Mouse (Mus musculus): ENCODE measurements around the gene Wnt4. TPM values are rescaled to one million over a fixed set of nuclear protein-coding genes. Genes with fewer than 3 reads are reported as not detected.

Wnt4 gene
- polyA plus RNA-seq, 1 experiment from 2014 or later, result 17.7 TPM

- Histone ChIP-seq H3K4me1 (ENCODE audit: control insufficient read depth, insufficient read depth, low read length) (peaks cover 17% of the 10 kb centered on the region), H3K9ac (ENCODE audit: low read length) (no peak overlapping the region), H3K9me3 (ENCODE audit: control insufficient read depth, low read length) (no peaks in the 10 kb centered on the region), H3K27me3 (ENCODE audit: control insufficient read depth, insufficient read depth, low read length) (no peaks in the 10 kb centered on the region), H3K4me3 (ENCODE audit: low read depth, low read length) (no peak overlapping the region), H3K36me3 (ENCODE audit: control insufficient read depth, insufficient read depth, low read length) (no peaks in the 10 kb centered on the region), H3K4me2 (ENCODE audit: low read depth) (no peak overlapping the region), H3K27ac (ENCODE audit: low read depth, low read length) (peak overlapping the region; percentile 40; the same call in 1 of the 2 replicates)
- 71% methylated on average over 19 of the region's 19 CpGs for WGBS
- DNase-seq (ENCODE audit: low spot score) (no peak), ATAC-seq (ENCODE audit: insufficient read depth, low FRiP score, low TSS enrichment) (no peak)
These were observed 29.9 kb downstream of the Wnt4 start for GRCm38 (mm10) chr4:137306991-137307706.

GRCm38 (mm10) chr4:137308377-137308776 is 31.1 kb downstream of the Wnt4 start:
- Histone ChIP-seq H3K9ac (ENCODE audit: low read length) (no peak overlapping the region), H3K4me1 (ENCODE audit: control insufficient read depth, insufficient read depth, low read length) (peaks cover 17% of the 10 kb centered on the region), H3K27me3 (ENCODE audit: control insufficient read depth, insufficient read depth, low read length) (no peaks in the 10 kb centered on the region), H3K27ac (ENCODE audit: low read depth, low read length) (no peak overlapping the region), H3K9me3 (ENCODE audit: control insufficient read depth, low read length) (no peaks in the 10 kb centered on the region), H3K4me2 (ENCODE audit: low read depth) (no peak overlapping the region), H3K4me3 (ENCODE audit: low read depth, low read length) (no peak overlapping the region), H3K36me3 (ENCODE audit: control insufficient read depth, insufficient read depth, low read length) (no peaks in the 10 kb centered on the region)
- DNase-seq (ENCODE audit: low spot score) (no peak), ATAC-seq (ENCODE audit: insufficient read depth, low FRiP score, low TSS enrichment) (no peak)
- 63% methylated on average over 5 of the region's 5 CpGs for WGBS

- DNase-seq (ENCODE audit: low spot score) (no peak), ATAC-seq (ENCODE audit: insufficient read depth, low FRiP score, low TSS enrichment) (no peak)
- Histone ChIP-seq H3K9me3 (ENCODE audit: control insufficient read depth, low read length) (no peaks in the 10 kb centered on the region), H3K4me2 (ENCODE audit: low read depth) (no peak overlapping the region), H3K4me1 (ENCODE audit: control insufficient read depth, insufficient read depth, low read length) (no peaks in the 10 kb centered on the region), H3K27ac (ENCODE audit: low read depth, low read length) (no peak overlapping the region), H3K27me3 (ENCODE audit: control insufficient read depth, insufficient read depth, low read length) (no peaks in the 10 kb centered on the region), H3K9ac (ENCODE audit: low read length) (no peak overlapping the region), H3K36me3 (ENCODE audit: control insufficient read depth, insufficient read depth, low read length) (no peaks in the 10 kb centered on the region; the same call in none of the 2 replicates), H3K4me3 (ENCODE audit: low read depth, low read length) (no peak overlapping the region)
- 56% methylated on average over 2 of the region's 2 CpGs for WGBS
These were observed 36.2 kb downstream of the Wnt4 start for GRCm38 (mm10) chr4:137313511-137313910.

GRCm38 (mm10) chr4:137314561-137314960 is 37.3 kb downstream of the Wnt4 start:
- WGBS, result 35% methylated on average over 6 of the region's 6 CpGs
- Histone ChIP-seq H3K9ac (ENCODE audit: low read length) (no peak overlapping the region), H3K36me3 (ENCODE audit: control insufficient read depth, insufficient read depth, low read length) (no peaks in the 10 kb centered on the region; the same call in none of the 2 replicates), H3K4me1 (ENCODE audit: control insufficient read depth, insufficient read depth, low read length) (no peaks in the 10 kb centered on the region), H3K27ac (ENCODE audit: low read depth, low read length) (no peak overlapping the region), H3K27me3 (ENCODE audit: control insufficient read depth, insufficient read depth, low read length) (no peaks in the 10 kb centered on the region), H3K4me2 (ENCODE audit: low read depth) (no peak overlapping the region), H3K4me3 (ENCODE audit: low read depth, low read length) (no peak overlapping the region), H3K9me3 (ENCODE audit: control insufficient read depth, low read length) (no peaks in the 10 kb centered on the region)
- no peak for DNase-seq (ENCODE audit: low spot score)
- ATAC-seq (ENCODE audit: insufficient read depth, low FRiP score, low TSS enrichment), result no peak

- no peaks in the 10 kb centered on the region; the same call in none of the 2 replicates for H3K36me3 ChIP-seq (ENCODE audit: control insufficient read depth, insufficient read depth, low read length)
These were observed 37.8 kb downstream of the Wnt4 start for GRCm38 (mm10) chr4:137315061-137315460.

GRCm38 (mm10) chr4:137316027-137316770 is 38.9 kb downstream of the Wnt4 start:
- H3K9ac ChIP-seq (ENCODE audit: low read length), result no peak overlapping the region
- ATAC-seq (ENCODE audit: insufficient read depth, low FRiP score, low TSS enrichment) (no peak), DNase-seq (ENCODE audit: low spot score) (no peak)
- no peaks in the 10 kb centered on the region for H3K27me3 ChIP-seq (ENCODE audit: control insufficient read depth, insufficient read depth, low read length)
- H3K4me2 ChIP-seq (ENCODE audit: low read depth), result no peak overlapping the region
- WGBS, result 80% methylated on average over 4 of the region's 4 CpGs
- H3K4me1 ChIP-seq (ENCODE audit: control insufficient read depth, insufficient read depth, low read length), result no peaks in the 10 kb centered on the region
- H3K9me3 ChIP-seq (ENCODE audit: control insufficient read depth, low read length), result no peaks in the 10 kb centered on the region
- H3K4me3 ChIP-seq (ENCODE audit: low read depth, low read length), result no peak overlapping the region
- no peak overlapping the region for H3K27ac ChIP-seq (ENCODE audit: low read depth, low read length)
- no peaks in the 10 kb centered on the region; the same call in none of the 2 replicates for H3K36me3 ChIP-seq (ENCODE audit: control insufficient read depth, insufficient read depth, low read length)

More at GRCm38 (mm10) chr4:137315061-137315460, 37.8 kb downstream of the Wnt4 start:
- DNase-seq (ENCODE audit: low spot score), result no peak
- Histone ChIP-seq H3K27me3 (ENCODE audit: control insufficient read depth, insufficient read depth, low read length) (no peaks in the 10 kb centered on the region), H3K4me1 (ENCODE audit: control insufficient read depth, insufficient read depth, low read length) (no peaks in the 10 kb centered on the region), H3K9ac (ENCODE audit: low read length) (no peak overlapping the region), H3K4me2 (ENCODE audit: low read depth) (no peak overlapping the region), H3K9me3 (ENCODE audit: control insufficient read depth, low read length) (no peaks in the 10 kb centered on the region), H3K4me3 (ENCODE audit: low read depth, low read length) (no peak overlapping the region), H3K27ac (ENCODE audit: low read depth, low read length) (no peak overlapping the region)
- ATAC-seq (ENCODE audit: insufficient read depth, low FRiP score, low TSS enrichment), result no peak
- 91% methylated on average over 2 of the region's 2 CpGs for WGBS

- H3K4me2 ChIP-seq (ENCODE audit: low read depth), result no peak overlapping the region
- H3K4me1 ChIP-seq (ENCODE audit: control insufficient read depth, insufficient read depth, low read length), result no peaks in the 10 kb centered on the region
- no peak overlapping the region for H3K9ac ChIP-seq (ENCODE audit: low read length)
- peaks cover 4% of the 10 kb centered on the region; the same call in 1 of the 2 replicates for H3K36me3 ChIP-seq (ENCODE audit: control insufficient read depth, insufficient read depth, low read length)
- no peaks in the 10 kb centered on the region for H3K9me3 ChIP-seq (ENCODE audit: control insufficient read depth, low read length)
- no peak for ATAC-seq (ENCODE audit: insufficient read depth, low FRiP score, low TSS enrichment)
- no peak overlapping the region for H3K27ac ChIP-seq (ENCODE audit: low read depth, low read length)
- no peak overlapping the region for H3K4me3 ChIP-seq (ENCODE audit: low read depth, low read length)
- no peak for DNase-seq (ENCODE audit: low spot score)
- no peaks in the 10 kb centered on the region for H3K27me3 ChIP-seq (ENCODE audit: control insufficient read depth, insufficient read depth, low read length)
- 94% methylated on average over 6 of the region's 6 CpGs for WGBS
These were observed 47.6 kb downstream of the Wnt4 start for GRCm38 (mm10) chr4:137324926-137325325.

GRCm38 (mm10) chr4:137326494-137326893 is 49.2 kb downstream of the Wnt4 start:
- no peaks in the 10 kb centered on the region for H3K9me3 ChIP-seq (ENCODE audit: control insufficient read depth, low read length)
- no peak overlapping the region for H3K4me3 ChIP-seq (ENCODE audit: low read depth, low read length)
- H3K9ac ChIP-seq (ENCODE audit: low read length), result no peak overlapping the region
- H3K27me3 ChIP-seq (ENCODE audit: control insufficient read depth, insufficient read depth, low read length), result no peaks in the 10 kb centered on the region
- 89% methylated on average over 3 of the region's 3 CpGs for WGBS
- ATAC-seq (ENCODE audit: insufficient read depth, low FRiP score, low TSS enrichment), result no peak
- H3K4me1 ChIP-seq (ENCODE audit: control insufficient read depth, insufficient read depth, low read length), result no peaks in the 10 kb centered on the region
- H3K27ac ChIP-seq (ENCODE audit: low read depth, low read length), result no peak overlapping the region
- DNase-seq (ENCODE audit: low spot score), result no peak
- peaks cover 4% of the 10 kb centered on the region; the same call in 1 of the 2 replicates for H3K36me3 ChIP-seq (ENCODE audit: control insufficient read depth, insufficient read depth, low read length)
- H3K4me2 ChIP-seq (ENCODE audit: low read depth), result no peak overlapping the region

Data from neural tube, embryonic 11.5 days (tissue).